Mouse (Mus musculus) midbrain, postnatal 0 days (tissue): ENCODE measurements at regions not wholly inside any gene's neighbourhood (a gene's known extent, or its start where the extent isn't known, plus 50 kb on each side); places are given as distances from the start of the nearest gene placed in this dataset.

ENCODE experiments used
- ATAC-seq: fragments of 200-750 bp; cut with Nextera tagmentation; 2 replicates; pipeline ENCODE4 v1.8.0; 2017; ENCODE audit warnings: moderate number of reproducible peaks, mild to moderate bottlenecking, moderate TSS enrichment, moderate library complexity; ENCODE audit not compliant: low FRiP score
- DNase-seq: peaks from one replicate; pipeline ENCODE4 v3.0.0-alpha.2; 2015; ENCODE audit warnings: low spot score
- H3K27ac ChIP-seq: fragments of 300-500 bp; sonication (generic); 2 replicates; pipeline ENCODE4 v1.5.1; 2014; ENCODE audit warnings: low read depth, mild to moderate bottlenecking, low read length, mixed read lengths
- H3K27me3 ChIP-seq: fragments of 300-500 bp; sonication (generic); 2 replicates; pipeline ENCODE4 v1.6.1; 2014; ENCODE audit warnings: low read length, control low read depth, mixed read lengths; ENCODE audit not compliant: insufficient read depth
- H3K36me3 ChIP-seq: fragments of 300-500 bp; sonication (generic); 2 replicates; pipeline ENCODE4 v1.6.1; 2014; ENCODE audit warnings: low read length, control low read depth, mixed read lengths; ENCODE audit not compliant: insufficient read depth
- H3K4me1 ChIP-seq: fragments of 300-500 bp; sonication (generic); 2 replicates; pipeline ENCODE4 v1.6.1; 2014; ENCODE audit warnings: mild to moderate bottlenecking, control low read depth, antibody characterized with exemption, low read length, mixed read lengths; ENCODE audit not compliant: insufficient read depth
- H3K4me2 ChIP-seq: fragments of 300-500 bp; sonication (generic); 2 replicates; pipeline ENCODE4 v1.6.1; 2014; ENCODE audit warnings: low read depth, mild to moderate bottlenecking, low read length, mixed read lengths; ENCODE audit not compliant: poor library complexity, severe bottlenecking
- H3K4me3 ChIP-seq: fragments of 300-500 bp; sonication (generic); 2 replicates; pipeline ENCODE4 v1.5.1; 2014; ENCODE audit warnings: low read depth, mild to moderate bottlenecking, low read length, moderate library complexity
- H3K9ac ChIP-seq: fragments of 300-500 bp; sonication (generic); replicated peaks from 2 replicates; pipeline ENCODE4 v1.6.1; 2014; ENCODE audit warnings: mild to moderate bottlenecking, low read length, moderate library complexity, mixed read lengths; ENCODE audit not compliant: poor library complexity, severe bottlenecking
- H3K9me3 ChIP-seq: fragments of 300-500 bp; sonication (generic); 2 replicates; pipeline ENCODE4 v1.6.1; 2016; ENCODE audit warnings: low read length, control low read depth
- CTCF ChIP-seq: IDR thresholded peaks from 2 replicates; pipeline ENCODE4 v1.5.1; 2016; ENCODE audit warnings: antibody characterized with exemption, mild to moderate bottlenecking
- WGBS: fragments of 180-500 bp; shearing (Covaris S2); extraction: QIAGEN DNeasy Blood & Tissue Kit; methylation state at CpG from one replicate; pipeline ENCODE4 v1.1.7; 2014; 5-methylcytosine and 5-hydroxymethylcytosine counted together

DNA sequence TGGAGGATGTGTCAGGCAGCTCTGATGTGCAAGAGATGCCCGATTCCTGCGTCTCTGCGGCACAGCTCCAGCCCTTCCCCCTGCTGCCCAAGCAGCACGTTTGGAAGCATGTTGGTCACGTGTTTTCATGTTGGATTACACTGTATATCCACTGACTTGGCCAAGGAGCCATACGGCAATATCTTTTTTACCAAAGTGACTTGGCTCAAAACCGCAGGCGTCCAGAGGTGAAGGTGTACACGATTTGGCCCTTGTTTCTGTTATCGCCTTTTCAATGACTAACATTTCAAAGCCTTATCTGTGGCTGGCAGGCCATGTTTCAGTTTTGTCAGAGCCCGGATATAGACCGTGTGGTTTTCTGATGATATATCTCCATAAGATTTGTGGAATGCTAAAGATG, 173.2 kb downstream of the Tbx18 start:
- no peak overlapping the region for H3K9ac ChIP-seq
- no peak for TF ChIP-seq CTCF
- ATAC-seq (no peak), DNase-seq (no peak)
- no peak overlapping the region for H3K4me3 ChIP-seq
- no peak overlapping the region for H3K27ac ChIP-seq
- WGBS, result 82% methylated on average over 12 of the region's 12 CpGs
- H3K36me3 ChIP-seq, result no peaks in the 10 kb centered on the region
- no peaks in the 10 kb centered on the region for H3K27me3 ChIP-seq
- no peak overlapping the region for H3K4me2 ChIP-seq
- H3K9me3 ChIP-seq, result no peaks in the 10 kb centered on the region
- no peaks in the 10 kb centered on the region for H3K4me1 ChIP-seq

DNA sequence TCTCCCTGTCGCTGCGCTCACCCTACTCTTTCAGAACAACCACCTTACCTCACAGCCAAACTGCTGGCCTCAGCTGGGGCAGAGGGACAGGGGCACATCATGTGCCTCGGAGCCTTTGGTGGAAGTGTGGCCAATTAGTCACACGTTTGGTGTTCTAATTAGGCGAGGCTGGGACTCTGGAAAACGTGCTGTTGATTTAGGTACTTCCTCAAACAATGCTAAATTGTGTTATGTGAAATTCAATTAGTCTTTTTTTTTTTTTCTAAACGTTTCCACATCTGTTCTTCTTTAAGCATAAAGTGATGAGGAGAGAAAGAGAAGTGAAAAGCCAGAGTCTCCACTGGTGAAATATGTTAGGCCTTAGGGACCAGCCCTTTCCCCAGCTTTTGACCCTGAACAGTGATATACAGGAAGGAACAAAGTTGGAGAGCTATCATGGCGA, 174.1 kb downstream of the Tbx18 start:
- Histone ChIP-seq H3K4me2 (no peak overlapping the region), H3K4me1 (no peaks in the 10 kb centered on the region), H3K4me3 (no peak overlapping the region), H3K27ac (no peak overlapping the region), H3K36me3 (no peaks in the 10 kb centered on the region), H3K9ac (no peak overlapping the region), H3K9me3 (no peaks in the 10 kb centered on the region), H3K27me3 (no peaks in the 10 kb centered on the region)
- TF ChIP-seq CTCF, result no peak
- DNase-seq (no peak), ATAC-seq (no peak)
- WGBS, result 35% methylated on average over 8 of the region's 8 CpGs

DNA sequence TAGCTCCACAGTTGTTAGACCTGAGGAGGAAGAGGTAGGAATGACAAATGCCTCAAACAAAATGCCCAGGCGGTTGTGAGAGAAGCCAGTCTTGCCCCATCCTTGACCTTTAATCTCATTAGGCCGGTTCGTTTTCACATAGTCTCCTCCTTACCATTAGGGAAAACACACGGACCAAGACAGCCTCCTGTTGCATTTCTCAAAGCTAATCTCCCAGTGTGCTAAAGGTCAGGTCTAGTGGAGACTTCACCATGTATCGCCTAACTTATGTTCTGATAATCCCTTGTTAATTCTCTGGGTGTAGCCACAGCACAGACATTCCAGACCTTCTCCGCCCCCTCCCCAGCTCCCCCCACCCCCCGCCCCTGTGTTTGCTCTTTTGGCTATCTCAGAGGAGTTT, 174.5 kb downstream of the Tbx18 start:
- no peaks in the 10 kb centered on the region for H3K4me1 ChIP-seq
- no peaks in the 10 kb centered on the region for H3K9me3 ChIP-seq
- 18% methylated on average over 7 of the region's 7 CpGs for WGBS
- no peaks in the 10 kb centered on the region for H3K27me3 ChIP-seq
- no peak overlapping the region for H3K9ac ChIP-seq
- no peak overlapping the region for H3K27ac ChIP-seq
- no peak for TF ChIP-seq CTCF
- H3K4me3 ChIP-seq, result no peak overlapping the region
- no peak overlapping the region for H3K4me2 ChIP-seq
- ATAC-seq, result no peak
- DNase-seq, result no peak
- H3K36me3 ChIP-seq, result no peaks in the 10 kb centered on the region

DNA sequence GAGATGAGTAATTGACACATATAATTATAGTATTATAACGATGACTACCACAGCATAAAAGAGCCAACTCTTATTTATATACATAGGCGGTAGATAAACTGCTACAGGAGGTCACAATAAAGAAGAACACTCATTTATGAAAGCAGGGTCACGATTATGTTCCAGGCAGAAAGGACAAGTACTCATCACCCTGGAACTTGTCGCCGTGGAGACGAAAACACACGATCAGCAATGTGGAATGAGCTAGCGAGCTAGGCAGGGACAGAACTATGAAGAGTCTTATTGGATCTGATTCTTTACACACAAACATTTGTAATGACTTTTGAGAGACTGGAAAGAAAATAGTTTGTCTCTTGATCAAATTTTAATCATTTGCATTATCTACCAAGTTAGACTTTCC, 197.9 kb downstream of the Tbx18 start:
- no peak for TF ChIP-seq CTCF
- no peaks in the 10 kb centered on the region for H3K36me3 ChIP-seq
- ATAC-seq (no peak), DNase-seq (peak; percentile 19)
- H3K27ac ChIP-seq, result no peak overlapping the region
- 46% methylated on average over 8 of the region's 8 CpGs for WGBS
- H3K4me3 ChIP-seq, result no peak overlapping the region
- H3K4me2 ChIP-seq, result no peak overlapping the region
- H3K4me1 ChIP-seq, result no peaks in the 10 kb centered on the region
- H3K9ac ChIP-seq, result no peak overlapping the region
- no peaks in the 10 kb centered on the region for H3K9me3 ChIP-seq
- H3K27me3 ChIP-seq, result no peaks in the 10 kb centered on the region

DNA sequence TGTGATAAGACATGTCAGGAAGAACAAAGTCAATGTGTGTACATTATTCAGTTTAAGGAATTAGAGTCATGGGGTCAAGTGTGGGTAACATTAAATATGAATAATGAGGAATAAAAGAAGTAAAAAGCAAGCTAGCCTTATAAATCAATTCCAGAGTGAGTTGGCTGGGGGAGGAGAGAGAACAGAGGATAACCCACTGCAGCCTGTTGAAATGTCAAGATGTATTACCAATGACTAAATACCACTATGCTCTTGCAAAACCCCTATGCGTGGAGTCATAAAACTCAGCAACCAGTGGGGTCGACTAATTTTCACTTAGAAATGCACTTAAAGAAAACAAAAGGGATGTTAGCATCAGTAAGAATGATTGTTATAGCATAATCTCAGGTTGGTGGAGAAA, 201.2 kb downstream of the Tbx18 start:
- no peak overlapping the region for H3K4me2 ChIP-seq
- TF ChIP-seq CTCF, result no peak
- ATAC-seq (no peak), DNase-seq (no peak)
- H3K4me1 ChIP-seq, result no peaks in the 10 kb centered on the region
- H3K27ac ChIP-seq, result no peak overlapping the region
- no peaks in the 10 kb centered on the region for H3K27me3 ChIP-seq
- no peak overlapping the region for H3K9ac ChIP-seq
- no peak overlapping the region for H3K4me3 ChIP-seq
- no peaks in the 10 kb centered on the region for H3K9me3 ChIP-seq
- H3K36me3 ChIP-seq, result no peaks in the 10 kb centered on the region
- WGBS, result 94% methylated on average over 2 of the region's 2 CpGs

DNA sequence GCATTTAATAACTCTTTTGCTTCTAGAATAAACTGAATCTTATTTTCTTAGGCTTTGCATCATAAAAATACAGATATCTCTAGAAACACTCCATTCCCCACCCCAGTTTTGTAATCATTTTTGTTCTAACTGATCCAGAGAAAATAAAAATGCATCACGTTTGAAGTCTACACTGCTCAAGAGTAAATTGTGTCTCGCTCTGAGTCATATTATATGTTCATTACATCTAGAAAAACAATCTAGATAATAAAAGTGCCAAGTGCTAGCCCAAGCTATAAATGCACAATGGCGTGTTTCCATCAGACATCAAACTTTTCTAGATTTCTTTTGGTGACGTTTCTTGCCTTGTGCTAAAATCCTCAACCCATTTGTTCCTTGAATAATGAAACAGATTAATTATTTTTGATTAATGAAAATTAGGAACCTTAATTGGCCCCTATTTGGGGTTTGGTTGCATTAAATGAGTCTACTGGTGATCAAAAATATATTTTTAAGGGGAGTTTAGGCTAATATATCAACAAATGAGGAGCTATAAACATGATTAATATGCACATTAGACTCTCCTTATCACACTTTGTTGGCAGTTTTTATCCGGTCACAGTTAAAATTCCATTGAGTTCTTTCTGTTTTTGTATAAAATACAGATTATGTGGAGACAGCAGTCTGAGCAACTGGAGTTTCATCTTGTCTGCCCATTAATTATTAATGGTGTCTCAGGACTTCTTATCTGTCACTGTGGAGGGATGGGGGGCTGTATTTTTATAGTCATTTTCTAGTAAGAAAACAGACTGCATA, 206.0 kb downstream of the Tbx18 start:
- H3K27ac ChIP-seq, result no peak overlapping the region
- no peak overlapping the region for H3K4me3 ChIP-seq
- H3K4me1 ChIP-seq, result no peaks in the 10 kb centered on the region
- ATAC-seq (no peak), DNase-seq (no peak)
- WGBS, result 81% methylated on average over 5 of the region's 5 CpGs
- no peak for TF ChIP-seq CTCF
- H3K9me3 ChIP-seq, result no peaks in the 10 kb centered on the region
- no peaks in the 10 kb centered on the region for H3K27me3 ChIP-seq
- H3K4me2 ChIP-seq, result no peak overlapping the region
- H3K9ac ChIP-seq, result no peak overlapping the region
- H3K36me3 ChIP-seq, result no peaks in the 10 kb centered on the region
